Mouse (Mus musculus) embryonic facial prominence, embryonic 15.5 days (tissue): Measurements from ENCODE around the gene Cldn3. TPM values are rescaled to one million over a fixed set of nuclear protein-coding genes. Genes with fewer than 3 reads are reported as not detected.
"Not testable (repeated sequence)": the region's sequence is repeated elsewhere in the genome, so short reads cannot be mapped to it uniquely, and the experiment has no call there.

Experiments
- ATAC-seq: fragments of 200-750 bp; cut with Nextera tagmentation; 2 replicates; pipeline ENCODE4 v1.8.0; 2017; ENCODE audit warnings: low read depth, moderate TSS enrichment; ENCODE audit not compliant: insufficient number of reproducible peaks, low FRiP score, low TSS enrichment
- H3K27ac ChIP-seq: fragments of 300-500 bp; sonication (generic); replicated peaks from 2 replicates; pipeline ENCODE4 v1.5.1; 2015; ENCODE audit warnings: mild to moderate bottlenecking, inconsistent platforms
- H3K27me3 ChIP-seq: fragments of 300-500 bp; sonication (generic); 2 replicates; pipeline ENCODE4 v1.6.1; 2015; ENCODE audit warnings: inconsistent platforms
- H3K36me3 ChIP-seq: fragments of 300-500 bp; sonication (generic); 2 replicates; pipeline ENCODE4 v1.6.1; 2015; ENCODE audit warnings: mild to moderate bottlenecking, inconsistent platforms
- H3K4me1 ChIP-seq: fragments of 300-500 bp; sonication (generic); 2 replicates; pipeline ENCODE4 v1.6.1; 2015; ENCODE audit warnings: inconsistent platforms
- H3K4me2 ChIP-seq: fragments of 300-500 bp; sonication (generic); replicated peaks from 2 replicates; pipeline ENCODE4 v1.6.1; 2015; ENCODE audit warnings: mild to moderate bottlenecking, inconsistent platforms
- H3K4me3 ChIP-seq: fragments of 300-500 bp; sonication (generic); replicated peaks from 2 replicates; pipeline ENCODE4 v1.5.1; 2015; ENCODE audit warnings: mild to moderate bottlenecking, inconsistent platforms
- H3K9ac ChIP-seq: fragments of 300-500 bp; sonication (generic); 2 replicates; pipeline ENCODE4 v1.6.1; 2015; ENCODE audit warnings: inconsistent platforms
- H3K9me3 ChIP-seq: fragments of 300-500 bp; sonication (generic); replicated peaks from 2 replicates; pipeline ENCODE4 v1.6.1; 2016; ENCODE audit warnings: inconsistent platforms
- WGBS: fragments of 180-500 bp; shearing (Covaris S2); methylation state at CpG from one replicate; pipeline ENCODE4 v1.1.7; 2015; 5-methylcytosine and 5-hydroxymethylcytosine counted together
- polyA plus RNA-seq: library from polyadenylated mRNA; unstranded; fragments of >200 nt; fragmentation: Nextera tagmentation; extraction: Ambion mirVana; gene quantifications from 2 replicates; pipeline ENCODE4 v1.2.1, GENCODE M21; 2015

Cldn3 gene
- 39.7 and 50.9 TPM in 2 replicates for polyA plus RNA-seq

- under 1% methylated on average over 25 of the region's 25 CpGs for WGBS
- Histone ChIP-seq H3K36me3 (no peaks in the 10 kb centered on the region), H3K4me1 (peaks cover 21% of the 10 kb centered on the region), H3K4me3 (peak within 1 kb of the TSS; percentile 37), H3K4me2 (peak within 1 kb of the TSS; percentile 44), H3K9me3 (no peaks in the 10 kb centered on the region), H3K27ac (no peak within 1 kb of the TSS; the same call in 1 of the 2 replicates), H3K9ac (peak within 1 kb of the TSS; percentile 21; the same call in 1 of the 2 replicates), H3K27me3 (peaks cover 53% of the 10 kb centered on the region)
- ATAC-seq: peak; percentile 87
Measured at GRCm38 (mm10) chr5:134985633-134986297, at the start of gene Cldn3. Cldn3 (plus strand) TSS chr5:134986214.

DNA sequence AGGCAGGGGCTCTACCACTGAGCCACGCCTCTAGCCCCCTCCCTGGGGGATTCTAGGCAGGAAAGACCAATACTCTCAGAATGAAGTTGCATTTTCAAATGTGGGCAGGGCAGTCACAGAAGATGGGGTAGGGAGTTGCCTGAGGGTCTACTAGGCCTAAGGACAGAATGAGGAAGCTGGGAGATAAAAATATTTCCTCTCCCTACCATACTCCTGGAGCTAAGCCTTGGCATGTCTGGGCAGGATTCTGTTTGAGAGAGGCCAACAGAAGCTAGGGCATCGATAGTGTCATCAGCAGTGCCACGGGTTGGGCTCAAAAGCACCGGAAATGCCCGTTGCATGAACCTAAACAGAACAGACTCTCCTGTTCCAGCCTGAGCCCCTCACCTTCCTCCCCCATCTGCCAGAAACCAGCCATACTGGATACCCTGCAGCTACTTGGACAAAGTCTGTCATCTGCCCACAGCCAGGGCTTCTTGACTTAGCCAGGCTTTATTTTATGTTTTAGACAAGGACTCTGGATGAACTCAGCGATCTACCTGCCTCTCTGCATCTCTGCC lies 49.3 kb upstream of the Cldn3 start:
- no peak for ATAC-seq
- 80% methylated on average over 6 of the region's 6 CpGs for WGBS
- no peak overlapping the region for H3K9ac ChIP-seq

GRCm38 (mm10) chr5:134939069-134939468 lies 46.9 kb upstream of the Cldn3 start:
- H3K4me1 ChIP-seq: 0 out of 2 replicates have a peak, but pooled peaks cover 12% of the 10 kb centered on the region
- H3K27ac ChIP-seq: no peak overlapping the region
- H3K27me3 ChIP-seq: no peaks in the 10 kb centered on the region
- no peak overlapping the region for H3K4me3 ChIP-seq
- 0 out of 2 replicates have a peak, but pooled peaks cover 4% of the 10 kb centered on the region for H3K36me3 ChIP-seq
- H3K4me2 ChIP-seq: no peak overlapping the region
- H3K9me3 ChIP-seq: no peaks in the 10 kb centered on the region
- WGBS: 54% methylated on average over 3 of the region's 3 CpGs
- H3K9ac ChIP-seq: no peak overlapping the region
- no peak for ATAC-seq

More for the DNA sequence above, 49.3 kb upstream of the Cldn3 start:
- Histone ChIP-seq H3K27me3 (no peaks in the 10 kb centered on the region), H3K4me1 (peaks cover 18% of the 10 kb centered on the region; the same call in 1 of the 2 replicates), H3K27ac (0 out of 2 replicates have a peak overlapping the region, but pooled peaks have one; percentile 11), H3K9me3 (no peaks in the 10 kb centered on the region), H3K4me3 (no peak overlapping the region), H3K4me2 (no peak overlapping the region), H3K36me3 (0 out of 2 replicates have a peak, but pooled peaks cover 4% of the 10 kb centered on the region)

DNA sequence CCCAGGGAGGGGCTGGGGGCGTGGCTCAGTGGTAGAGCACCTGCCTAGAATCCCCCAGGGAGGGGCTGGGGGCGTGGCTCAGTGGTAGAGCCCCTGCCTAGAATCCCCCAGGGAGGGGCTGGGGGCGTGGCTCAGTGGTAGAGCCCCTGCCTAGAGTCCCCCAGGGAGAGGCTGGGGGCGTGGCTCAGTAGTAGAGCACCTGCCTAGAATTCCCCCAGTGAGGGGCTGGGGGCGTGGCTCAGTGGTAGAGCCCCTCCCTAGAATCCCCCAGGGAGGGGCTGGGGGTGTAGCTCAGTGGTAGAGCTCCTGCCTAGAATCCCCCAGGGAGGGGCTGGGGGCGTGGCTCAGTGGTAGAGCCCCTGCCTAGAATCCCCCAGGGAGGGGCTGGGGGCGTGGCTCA lies 46.5 kb upstream of the Cldn3 start:
- not testable (repeated sequence) for H3K9ac ChIP-seq, H3K27me3 ChIP-seq, H3K27ac ChIP-seq, ATAC-seq, H3K9me3 ChIP-seq, H3K4me3 ChIP-seq, H3K36me3 ChIP-seq, H3K4me2 ChIP-seq
- H3K4me1 ChIP-seq: 0 out of 2 replicates have a peak, but pooled peaks cover 12% of the 10 kb centered on the region
- WGBS: 85% methylated on average over 3 of the region's 7 CpGs

DNA sequence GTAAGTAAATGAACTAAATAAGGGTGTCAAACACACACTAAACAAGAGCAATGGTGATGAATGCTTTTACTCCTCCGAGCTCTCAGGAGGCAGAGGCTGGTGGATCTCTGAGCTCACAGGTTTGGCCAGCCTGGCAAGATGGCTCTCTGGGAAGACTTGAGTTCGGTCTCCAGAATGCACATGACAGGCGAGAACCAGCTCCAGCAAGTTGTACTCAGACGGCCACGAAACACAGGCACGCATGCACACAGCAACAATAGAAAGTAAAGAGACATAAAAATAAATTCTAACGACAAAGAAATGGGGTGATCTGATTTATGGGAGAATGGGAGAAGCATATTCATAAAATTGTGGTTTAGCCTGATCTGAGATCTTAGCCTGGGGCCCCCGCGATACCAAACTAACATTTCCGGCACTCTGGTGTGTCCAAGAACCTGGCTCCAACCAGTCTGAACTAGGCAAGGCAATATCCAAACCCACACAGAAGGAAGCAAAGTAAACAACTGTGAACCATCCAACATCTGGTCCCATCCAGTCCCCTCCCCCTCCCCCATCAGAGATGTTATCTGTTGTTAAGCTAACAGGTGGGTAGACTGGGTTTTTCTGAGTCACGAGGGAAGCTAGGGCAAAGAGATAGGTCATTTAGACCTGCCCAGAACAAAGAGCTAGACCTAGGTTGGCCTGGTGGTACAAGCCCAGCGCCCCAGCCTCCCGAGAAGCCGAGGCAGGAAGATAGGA lies 44.4 kb upstream of the Cldn3 start:
- Histone ChIP-seq H3K4me2 (no peak overlapping the region), H3K9me3 (no peaks in the 10 kb centered on the region), H3K36me3 (0 out of 2 replicates have a peak, but pooled peaks cover 4% of the 10 kb centered on the region), H3K4me1 (peaks cover 16% of the 10 kb centered on the region; the same call in 1 of the 2 replicates), H3K27me3 (peaks cover 15% of the 10 kb centered on the region), H3K9ac (no peak overlapping the region), H3K27ac (0 out of 2 replicates have a peak overlapping the region, but pooled peaks have one; percentile 12), H3K4me3 (no peak overlapping the region)
- ATAC-seq: no peak
- WGBS: 61% methylated on average over 14 of the region's 14 CpGs

DNA sequence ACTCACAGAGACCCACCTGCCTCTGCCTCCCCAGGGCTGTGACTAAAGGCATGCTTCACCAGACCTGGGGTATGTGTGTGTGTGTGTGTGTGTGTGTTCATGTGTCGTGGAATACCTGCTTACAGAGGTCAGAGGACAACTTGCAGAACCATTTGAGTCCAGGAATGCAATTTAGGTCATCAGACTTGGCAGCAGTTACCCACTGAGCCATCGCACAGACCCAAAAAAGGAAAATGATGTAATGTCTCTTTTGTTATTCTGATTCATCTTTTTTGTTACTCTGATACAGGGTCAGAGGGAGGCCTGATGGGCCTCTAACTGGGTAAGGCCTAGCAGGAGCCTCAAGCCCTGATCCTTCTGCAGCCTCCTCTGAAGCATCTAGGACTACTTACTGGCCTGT lies 43.3 kb upstream of the Cldn3 start:
- Histone ChIP-seq H3K4me2 (no peak overlapping the region), H3K4me1 (peaks cover 22% of the 10 kb centered on the region), H3K4me3 (no peak overlapping the region), H3K27me3 (peaks cover 23% of the 10 kb centered on the region), H3K9ac (no peak overlapping the region), H3K27ac (no peak overlapping the region), H3K9me3 (no peaks in the 10 kb centered on the region), H3K36me3 (0 out of 2 replicates have a peak, but pooled peaks cover 4% of the 10 kb centered on the region)
- WGBS: 82% methylated on average over 2 of the region's 2 CpGs
- ATAC-seq: no peak

DNA sequence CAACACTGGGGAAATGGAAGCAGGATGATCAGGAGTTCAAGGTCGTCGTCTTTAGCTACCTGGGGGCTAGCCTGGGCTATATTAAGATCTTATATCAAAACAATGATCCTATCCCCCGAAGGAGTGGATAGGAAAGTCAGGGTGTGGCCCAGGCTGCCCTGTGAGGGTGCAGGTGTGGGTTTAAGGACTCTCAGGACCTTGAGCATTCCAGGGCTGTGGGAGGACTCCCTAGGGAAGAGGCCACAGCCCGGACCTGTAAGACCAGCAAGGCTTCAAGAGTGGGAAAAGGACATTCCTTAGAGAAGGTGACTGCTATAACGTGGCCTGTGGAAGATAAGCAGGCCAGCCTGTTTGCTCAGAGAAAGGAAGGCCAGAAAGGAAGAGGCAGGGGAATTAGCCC lies 41.8 kb upstream of the Cldn3 start:
- peaks cover 23% of the 10 kb centered on the region for H3K4me1 ChIP-seq
- H3K36me3 ChIP-seq: 0 out of 2 replicates have a peak, but pooled peaks cover 4% of the 10 kb centered on the region
- peaks cover 23% of the 10 kb centered on the region for H3K27me3 ChIP-seq
- H3K9ac ChIP-seq: no peak overlapping the region
- H3K9me3 ChIP-seq: no peaks in the 10 kb centered on the region
- H3K4me2 ChIP-seq: no peak overlapping the region
- WGBS: 58% methylated on average over 5 of the region's 5 CpGs
- ATAC-seq: no peak
- H3K4me3 ChIP-seq: no peak overlapping the region
- H3K27ac ChIP-seq: no peak overlapping the region

DNA sequence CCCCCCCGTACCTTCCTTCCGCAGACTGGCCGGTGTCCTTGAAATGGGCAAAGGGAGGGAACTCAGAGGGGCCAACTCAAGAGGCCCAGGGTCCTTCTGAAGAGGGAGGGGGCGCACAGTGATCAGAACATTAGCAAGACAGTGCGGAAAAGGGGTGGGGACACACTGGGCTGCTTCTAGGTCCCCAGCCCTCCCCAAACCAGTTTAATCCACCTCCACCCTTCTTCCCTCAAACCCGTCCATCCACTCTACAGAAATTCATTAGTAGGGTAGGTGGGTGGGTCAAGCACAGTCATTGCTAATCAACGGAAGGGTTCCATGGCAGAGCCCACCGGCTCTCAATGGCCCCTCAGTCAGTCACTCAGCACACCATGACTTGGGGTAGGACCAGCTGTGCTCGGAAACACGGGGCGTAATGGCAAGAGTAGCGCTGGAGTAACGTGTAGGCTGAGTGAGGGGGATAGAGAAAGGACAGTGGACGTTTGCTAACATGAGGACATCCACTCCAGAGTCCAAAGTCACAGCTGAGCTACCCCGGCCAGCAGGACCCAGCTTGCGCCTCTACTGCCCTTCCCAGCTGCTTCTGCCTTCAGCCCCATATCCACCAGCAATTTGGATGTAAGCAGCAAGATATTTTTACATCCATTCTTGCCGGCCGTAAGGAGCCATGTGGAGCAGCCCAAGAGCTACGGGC lies 40.6 kb upstream of the Cldn3 start:
- no peak for ATAC-seq
- 0 out of 2 replicates have a peak, but pooled peaks cover 3% of the 10 kb centered on the region for H3K36me3 ChIP-seq
- peaks cover 23% of the 10 kb centered on the region for H3K27me3 ChIP-seq
- peaks cover 23% of the 10 kb centered on the region for H3K4me1 ChIP-seq
- H3K27ac ChIP-seq: 0 out of 2 replicates have a peak overlapping the region, but pooled peaks have one; percentile 17
- no peaks in the 10 kb centered on the region for H3K9me3 ChIP-seq
- H3K4me3 ChIP-seq: peak overlapping the region; percentile 38
- H3K4me2 ChIP-seq: peak overlapping the region; percentile 34
- WGBS: 35% methylated on average over 18 of the region's 19 CpGs
- 0 out of 2 replicates have a peak overlapping the region, but pooled peaks have one; percentile 9 for H3K9ac ChIP-seq

DNA sequence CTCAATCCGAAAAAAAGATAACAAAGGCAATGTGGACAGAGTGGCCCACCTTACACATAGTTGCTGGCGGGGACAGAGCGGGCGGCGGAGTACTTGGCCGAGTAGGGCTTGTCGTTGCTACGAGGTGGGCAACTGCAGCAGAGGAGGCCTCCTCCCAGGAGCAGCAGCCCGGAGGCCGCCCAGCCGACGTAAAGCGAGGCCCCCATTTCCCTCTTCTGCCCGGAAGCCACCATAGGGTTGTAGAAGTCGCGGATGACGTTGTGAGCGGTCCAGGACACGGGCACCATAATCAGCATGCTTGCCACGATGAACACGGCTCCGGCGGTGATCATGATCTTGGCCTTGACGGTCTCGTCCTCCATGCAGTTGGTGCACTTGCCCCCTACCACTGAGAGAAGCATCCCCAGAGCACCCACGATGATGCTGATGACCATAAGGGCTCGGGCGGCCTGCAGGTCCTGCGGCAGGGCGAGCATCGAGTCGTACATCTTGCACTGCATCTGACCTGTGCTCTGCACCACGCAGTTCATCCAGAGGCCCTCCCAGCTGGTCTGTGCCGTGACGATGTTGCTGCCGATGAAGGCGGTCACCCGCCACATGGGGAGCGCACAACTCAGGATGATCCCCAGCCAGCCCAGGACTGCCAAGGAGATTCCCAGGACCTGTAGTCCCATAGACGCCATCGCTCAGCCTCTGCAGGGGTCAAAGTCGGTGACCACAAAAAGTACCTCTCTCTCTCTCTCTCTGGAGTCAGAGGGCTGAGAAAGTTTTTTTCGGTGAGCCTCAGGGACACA lies 39.8 kb upstream of the Cldn3 start:
- peak overlapping the region; percentile 38 for H3K4me3 ChIP-seq
- peaks cover 25% of the 10 kb centered on the region for H3K4me1 ChIP-seq
- H3K9ac ChIP-seq: peak overlapping the region; percentile 9; the same call in 1 of the 2 replicates
- 14% methylated on average over 43 of the region's 43 CpGs for WGBS
- H3K27me3 ChIP-seq: peaks cover 23% of the 10 kb centered on the region
- H3K36me3 ChIP-seq: no peaks in the 10 kb centered on the region
- H3K27ac ChIP-seq: peak overlapping the region; percentile 79
- 0 out of 2 replicates have a peak, but pooled peaks have one; percentile 32 for ATAC-seq
- H3K9me3 ChIP-seq: no peaks in the 10 kb centered on the region
- H3K4me2 ChIP-seq: peak overlapping the region; percentile 34

DNA sequence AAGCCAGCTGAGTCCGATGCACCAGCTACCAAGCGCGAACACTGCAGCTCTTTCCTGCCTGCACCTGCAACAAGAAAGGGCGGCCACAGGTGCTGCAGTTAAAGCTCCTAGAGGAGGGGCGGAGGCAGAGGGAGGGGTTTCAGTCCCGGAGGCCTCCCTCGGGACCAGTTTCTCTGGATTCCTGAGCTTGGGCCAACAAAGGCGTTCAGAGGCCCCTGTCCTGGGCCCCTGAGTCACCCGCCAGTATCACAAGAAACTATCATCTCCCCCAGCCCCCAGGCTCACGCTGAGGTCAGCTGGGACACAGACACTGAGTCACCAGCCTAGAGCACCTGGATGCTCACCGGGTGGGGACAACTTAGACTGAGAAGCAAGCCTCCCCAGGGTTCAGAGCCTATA lies 39.2 kb upstream of the Cldn3 start, which contains the start of gene Cldn4:
Cldn4 (minus strand) TSS at position 78 of the 399 bp plus-strand sequence.
- Histone ChIP-seq H3K9me3 (no peaks in the 10 kb centered on the region), H3K4me3 (peak within 1 kb of the TSS; percentile 38), H3K4me1 (peaks cover 28% of the 10 kb centered on the region), H3K27ac (peak within 1 kb of the TSS; percentile 79), H3K36me3 (no peaks in the 10 kb centered on the region), H3K4me2 (peak within 1 kb of the TSS; percentile 34), H3K27me3 (peaks cover 23% of the 10 kb centered on the region), H3K9ac (peak within 1 kb of the TSS; percentile 9; the same call in 1 of the 2 replicates)
- WGBS: 10% methylated on average over 11 of the region's 11 CpGs
- ATAC-seq: peak; percentile 53; the same call in 1 of the 2 replicates
